Mouse (Mus musculus): ENCODE data around the gene Crtc3. TPM values are rescaled to one million over a fixed set of nuclear protein-coding genes. Genes with fewer than 3 reads are reported as not detected.

The Crtc3 gene
- total RNA-seq, 1 experiment, result 2.4 TPM

DNA sequence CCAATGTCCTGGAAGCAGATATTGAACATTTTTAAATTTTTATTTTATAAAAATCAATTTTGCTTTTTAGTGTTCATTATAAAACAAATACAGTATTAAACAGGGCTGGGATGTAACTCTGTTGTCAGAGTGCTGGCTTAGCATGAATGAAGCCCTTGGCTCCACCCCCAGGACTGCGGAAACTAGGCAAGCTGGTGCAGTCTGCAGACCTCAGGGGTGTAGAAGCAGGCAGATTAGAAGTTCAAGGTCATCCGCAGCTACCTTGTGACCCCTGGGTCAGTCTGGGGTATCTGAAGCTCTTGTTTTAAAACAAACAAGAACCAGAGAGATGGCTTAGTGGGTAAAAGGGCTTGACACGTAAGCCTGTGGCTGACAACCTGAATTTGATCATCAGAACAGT lies 112.1 kb downstream of the Crtc3 start:
- Histone ChIP-seq H3K4me3 (ENCODE audit: insufficient read depth in 1 of 2, low read depth in 1 of 2, low read length in 2 of 2, poor library complexity in 1 of 2, severe bottlenecking in 1 of 2) (no peak overlapping the region), H3K27ac (ENCODE audit: insufficient read depth, low read depth, low read length, poor library complexity, severe bottlenecking) (no peak overlapping the region), H3K9me3 (ENCODE audit: control insufficient read depth, insufficient read depth, low read depth, low read length) (no peaks in the 10 kb centered on the region), H3K36me3 (ENCODE audit: control insufficient read depth, insufficient read depth, low read length, poor library complexity, severe bottlenecking) (no peaks in the 10 kb centered on the region), H3K9ac (ENCODE audit: insufficient read depth, low read depth, low read length, poor library complexity, severe bottlenecking) (no peak overlapping the region), H3K4me1 (ENCODE audit: control insufficient read depth in 2 of 2, insufficient read depth in 2 of 2, low read length in 2 of 2, poor library complexity in 1 of 2) (peaks cover 5 to 9% of the 10 kb centered on the region in 2 experiments; a peak in 1 of 4 replicates)
- in situ Hi-C loops (cut with MboI; ENCODE audit: low sequenced_read_pairs in 2 of 2, unreplicated experiment in 2 of 2), result loop anchor here in 1 of 2 experiments (25.0 kb wide), 1 partner anchor 189 kb away; the partner anchor contains the start of gene Fes
- TF ChIP-seq CHD2 (IDR thresholded peaks at IDR 0.05; ENCODE audit: low read depth, low read length), result no peak
- no peak for TF ChIP-seq HCFC1 (IDR thresholded peaks at IDR 0.05; ENCODE audit: borderline replicate concordance, insufficient read depth, low read length)
- no peak for DNase-seq (ENCODE audit: low read depth, low spot score)

DNA sequence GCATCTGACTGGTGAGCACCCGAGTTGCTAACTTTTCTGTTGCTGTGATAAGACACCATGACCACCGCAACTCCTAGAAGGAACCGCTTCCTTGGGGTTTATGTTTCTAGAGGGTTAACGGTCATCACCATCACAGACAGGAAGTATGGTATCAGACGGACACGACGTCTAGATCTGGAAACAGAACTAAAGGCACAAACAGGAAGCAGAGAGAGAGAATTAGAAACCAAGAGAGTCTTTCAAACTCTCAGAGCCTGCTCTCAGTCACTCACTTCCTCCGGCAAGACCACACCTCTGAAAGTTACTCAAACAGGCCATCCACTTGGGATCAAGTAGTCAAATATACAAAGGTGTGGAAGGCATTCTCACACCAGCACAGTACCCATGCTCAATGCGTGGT lies 112.9 kb downstream of the Crtc3 start:
- Histone ChIP-seq H3K27ac (ENCODE audit: insufficient read depth, low read depth, low read length, poor library complexity, severe bottlenecking) (no peak overlapping the region), H3K36me3 (ENCODE audit: control insufficient read depth, insufficient read depth, low read length, poor library complexity, severe bottlenecking) (no peaks in the 10 kb centered on the region), H3K4me3 (ENCODE audit: insufficient read depth in 1 of 2, low read depth in 1 of 2, low read length in 2 of 2, poor library complexity in 1 of 2, severe bottlenecking in 1 of 2) (no peak overlapping the region), H3K9ac (ENCODE audit: insufficient read depth, low read depth, low read length, poor library complexity, severe bottlenecking) (no peak overlapping the region), H3K9me3 (ENCODE audit: control insufficient read depth, insufficient read depth, low read depth, low read length) (no peaks in the 10 kb centered on the region), H3K4me1 (ENCODE audit: control insufficient read depth in 2 of 2, insufficient read depth in 2 of 2, low read length in 2 of 2, poor library complexity in 1 of 2) (peaks cover 5 to 7% of the 10 kb centered on the region in 2 experiments; a peak in 1 of 4 replicates)
- TF ChIP-seq MAFK (IDR thresholded peaks at IDR 0.05; ENCODE audit: insufficient read depth, low read depth, low read length), result no peak
- no peak for TF ChIP-seq ZNF384 (IDR thresholded peaks at IDR 0.05; ENCODE audit: low read depth, low read length)
- TF ChIP-seq CHD2 (IDR thresholded peaks at IDR 0.05; ENCODE audit: low read depth, low read length), result no peak
- no peak for TF ChIP-seq HCFC1 (IDR thresholded peaks at IDR 0.05; ENCODE audit: borderline replicate concordance, insufficient read depth, low read length)
- TF ChIP-seq ZC3H11A (IDR thresholded peaks at IDR 0.05; ENCODE audit: borderline replicate concordance, low read depth, low read length), result no peak
- in situ Hi-C loops (cut with MboI; ENCODE audit: low sequenced_read_pairs in 2 of 2, unreplicated experiment in 2 of 2), result loop anchor here in 1 of 2 experiments (25.0 kb wide), 1 partner anchor 188 kb away; the partner anchor contains the start of gene Fes
- no peak for DNase-seq (ENCODE audit: low read depth, low spot score)

DNA sequence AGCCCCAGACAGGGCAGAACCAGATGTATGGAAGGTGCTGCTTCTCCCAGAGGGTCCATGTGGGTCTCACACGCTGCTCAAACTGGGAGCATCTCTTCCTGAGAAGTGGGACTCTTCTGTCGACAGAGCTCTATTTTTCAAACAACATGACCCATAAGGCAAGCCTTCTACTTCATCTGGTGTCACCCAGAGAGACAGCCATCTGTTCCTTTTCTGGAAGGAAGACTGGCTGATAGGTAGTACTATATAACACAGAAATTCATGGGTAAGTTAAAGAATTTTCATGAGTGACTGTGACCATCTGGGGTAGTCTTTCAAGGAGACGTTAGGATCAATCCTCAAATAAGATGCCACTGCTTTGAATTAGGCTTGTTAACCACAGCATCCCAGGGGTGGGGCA lies 115.6 kb downstream of the Crtc3 start:
- no peaks in the 10 kb centered on the region for H3K36me3 ChIP-seq (ENCODE audit: control insufficient read depth, insufficient read depth, low read length, poor library complexity, severe bottlenecking)
- H3K9ac ChIP-seq (ENCODE audit: insufficient read depth, low read depth, low read length, poor library complexity, severe bottlenecking), result no peak overlapping the region
- H3K27ac ChIP-seq (ENCODE audit: insufficient read depth, low read depth, low read length, poor library complexity, severe bottlenecking), result no peak overlapping the region
- TF ChIP-seq CHD2 (IDR thresholded peaks at IDR 0.05; ENCODE audit: low read depth, low read length) (no peak), MAFK (IDR thresholded peaks at IDR 0.05; ENCODE audit: insufficient read depth, low read depth, low read length) (no peak), ZC3H11A (IDR thresholded peaks at IDR 0.05; ENCODE audit: borderline replicate concordance, low read depth, low read length) (no peak), ZNF384 (IDR thresholded peaks at IDR 0.05; ENCODE audit: low read depth, low read length) (no peak), HCFC1 (IDR thresholded peaks at IDR 0.05; ENCODE audit: borderline replicate concordance, insufficient read depth, low read length) (no peak)
- DNase-seq (ENCODE audit: low read depth, low spot score), result no peak
- in situ Hi-C loops (cut with MboI; ENCODE audit: low sequenced_read_pairs in 2 of 2, unreplicated experiment in 2 of 2), result no loop called here
- no peak overlapping the region for H3K4me3 ChIP-seq (ENCODE audit: insufficient read depth in 1 of 2, low read depth in 1 of 2, low read length in 2 of 2, poor library complexity in 1 of 2, severe bottlenecking in 1 of 2)
- peaks cover 7 to 9% of the 10 kb centered on the region in 2 experiments; a peak in 2 of 4 replicates for H3K4me1 ChIP-seq (ENCODE audit: control insufficient read depth in 2 of 2, insufficient read depth in 2 of 2, low read length in 2 of 2, poor library complexity in 1 of 2)
- H3K9me3 ChIP-seq (ENCODE audit: control insufficient read depth, insufficient read depth, low read depth, low read length), result no peaks in the 10 kb centered on the region

DNA sequence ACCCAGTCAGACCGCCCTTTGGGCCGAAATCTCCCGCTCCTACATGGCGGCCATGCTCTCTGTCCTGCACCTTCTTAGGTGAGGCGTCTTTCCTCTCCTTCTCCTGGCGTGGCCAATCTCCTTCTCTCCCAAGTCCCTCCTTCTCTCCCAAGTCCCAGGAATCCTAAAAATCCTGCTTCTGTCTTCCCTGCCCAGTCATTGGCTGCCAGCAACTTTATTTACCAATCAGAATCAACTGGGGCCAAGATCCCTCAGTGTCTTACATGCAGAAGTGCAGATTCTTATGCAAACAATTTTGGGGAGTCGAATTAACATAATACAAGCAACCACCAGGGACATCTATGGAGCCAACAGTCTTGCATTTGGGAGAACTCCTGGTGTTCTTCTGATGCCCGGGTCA lies 120.7 kb downstream of the Crtc3 start:
- TF ChIP-seq HCFC1 (IDR thresholded peaks at IDR 0.05; ENCODE audit: borderline replicate concordance, insufficient read depth, low read length), result no peak
- TF ChIP-seq CHD2 (IDR thresholded peaks at IDR 0.05; ENCODE audit: low read depth, low read length), result no peak
- TF ChIP-seq MAFK (IDR thresholded peaks at IDR 0.05; ENCODE audit: insufficient read depth, low read depth, low read length), result no peak
- TF ChIP-seq ZC3H11A (IDR thresholded peaks at IDR 0.05; ENCODE audit: borderline replicate concordance, low read depth, low read length), result no peak
- TF ChIP-seq ZNF384 (IDR thresholded peaks at IDR 0.05; ENCODE audit: low read depth, low read length), result no peak
- no peak overlapping the region for H3K4me3 ChIP-seq (ENCODE audit: insufficient read depth in 1 of 2, low read depth in 1 of 2, low read length in 2 of 2, poor library complexity in 1 of 2, severe bottlenecking in 1 of 2)
- in situ Hi-C loops (cut with MboI; ENCODE audit: low sequenced_read_pairs in 2 of 2, unreplicated experiment in 2 of 2), result no loop called here
- DNase-seq (ENCODE audit: low read depth, low spot score), result no peak
- H3K9me3 ChIP-seq (ENCODE audit: control insufficient read depth, insufficient read depth, low read depth, low read length), result no peaks in the 10 kb centered on the region
- no peak overlapping the region for H3K9ac ChIP-seq (ENCODE audit: insufficient read depth, low read depth, low read length, poor library complexity, severe bottlenecking)
- no peaks in the 10 kb centered on the region for H3K36me3 ChIP-seq (ENCODE audit: control insufficient read depth, insufficient read depth, low read length, poor library complexity, severe bottlenecking)
- peaks cover 2 to 4% of the 10 kb centered on the region in 2 experiments; a peak in 2 of 4 replicates for H3K4me1 ChIP-seq (ENCODE audit: control insufficient read depth in 2 of 2, insufficient read depth in 2 of 2, low read length in 2 of 2, poor library complexity in 1 of 2)
- H3K27ac ChIP-seq (ENCODE audit: insufficient read depth, low read depth, low read length, poor library complexity, severe bottlenecking), result no peak overlapping the region

DNA sequence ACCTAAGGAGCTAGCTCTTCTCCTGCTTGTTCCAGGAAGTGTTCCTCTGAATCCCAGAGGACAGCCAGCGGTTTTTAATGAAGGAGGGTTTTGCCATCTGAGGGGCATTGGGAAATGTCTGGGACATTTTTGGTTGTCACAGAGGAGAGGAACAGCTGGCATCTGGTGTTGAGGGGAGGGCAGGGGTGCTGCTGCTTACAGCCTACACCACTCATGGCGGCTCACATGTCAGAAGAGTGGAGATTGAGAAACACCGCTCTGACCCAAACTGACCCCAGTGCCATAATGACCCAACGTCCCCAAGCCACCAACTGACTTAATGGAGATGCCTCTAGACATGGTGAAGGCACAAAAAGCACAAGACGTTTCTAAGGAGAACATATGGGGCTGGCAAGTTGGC lies 126.7 kb downstream of the Crtc3 start:
- Histone ChIP-seq H3K36me3 (ENCODE audit: control insufficient read depth, insufficient read depth, low read length, poor library complexity, severe bottlenecking) (no peaks in the 10 kb centered on the region), H3K9me3 (ENCODE audit: control insufficient read depth, insufficient read depth, low read depth, low read length) (no peaks in the 10 kb centered on the region), H3K9ac (ENCODE audit: insufficient read depth, low read depth, low read length, poor library complexity, severe bottlenecking) (no peak overlapping the region), H3K27ac (ENCODE audit: insufficient read depth, low read depth, low read length, poor library complexity, severe bottlenecking) (no peak overlapping the region), H3K4me3 (ENCODE audit: insufficient read depth in 1 of 2, low read depth in 1 of 2, low read length in 2 of 2, poor library complexity in 1 of 2, severe bottlenecking in 1 of 2) (no peak overlapping the region), H3K4me1 (ENCODE audit: control insufficient read depth in 2 of 2, insufficient read depth in 2 of 2, low read length in 2 of 2, poor library complexity in 1 of 2) (no peaks in the 10 kb centered on the region; a peak in 1 of 4 replicates)
- TF ChIP-seq ZNF384 (IDR thresholded peaks at IDR 0.05; ENCODE audit: low read depth, low read length) (no peak), CHD2 (IDR thresholded peaks at IDR 0.05; ENCODE audit: low read depth, low read length) (no peak), MAFK (IDR thresholded peaks at IDR 0.05; ENCODE audit: insufficient read depth, low read depth, low read length) (no peak), ZC3H11A (IDR thresholded peaks at IDR 0.05; ENCODE audit: borderline replicate concordance, low read depth, low read length) (no peak), HCFC1 (IDR thresholded peaks at IDR 0.05; ENCODE audit: borderline replicate concordance, insufficient read depth, low read length) (no peak)
- DNase-seq (ENCODE audit: low read depth, low spot score), result no peak
- in situ Hi-C loops (cut with MboI; ENCODE audit: low sequenced_read_pairs in 2 of 2, unreplicated experiment in 2 of 2), result no loop called here

Data from ES-E14 (cell line).